Mouse (Mus musculus) yolk sac, embryonic 10.5 days (tissue): ENCODE data around the gene Psen2.

Experiments
- DNase-seq: peaks from one replicate; pipeline ENCODE4 v3.0.0-alpha.2; 2017; ENCODE audit warnings: low spot score

Gene Psen2

DNA sequence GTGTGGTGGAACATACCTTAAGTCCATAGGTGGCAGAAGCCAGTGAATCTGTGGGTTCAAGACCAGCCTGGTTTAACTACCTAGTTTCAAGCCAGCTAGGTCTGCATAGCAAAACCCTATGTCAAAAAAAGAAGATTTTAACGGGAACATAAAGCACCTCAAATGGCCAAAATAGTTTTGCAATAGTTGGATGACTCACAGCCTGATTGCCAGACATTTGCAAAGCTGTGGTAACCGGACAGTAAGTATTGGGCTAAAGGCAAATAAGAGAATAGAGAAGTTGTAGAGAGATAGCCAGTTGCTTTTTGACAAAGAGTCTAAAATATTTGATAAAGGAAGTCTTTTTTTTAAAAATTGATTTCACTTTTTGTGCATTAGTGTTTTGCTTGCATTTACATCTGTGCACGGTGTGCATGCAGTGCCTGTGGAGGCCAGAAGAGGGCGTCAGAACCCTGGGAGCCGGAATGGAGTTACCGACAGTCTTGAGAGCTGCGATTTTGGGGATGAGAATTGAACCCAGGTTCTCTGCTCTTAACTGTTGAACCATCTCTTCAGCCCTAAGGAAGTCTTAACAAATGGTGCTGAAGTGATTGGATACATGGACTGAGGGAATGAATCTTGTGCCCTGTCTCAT is at the start of gene Psen2:
Psen2 (minus strand) TSS at position 75 of the 634 bp plus-strand sequence.
- DNase-seq, result no peak

- DNase-seq, result no peak
Observed at GRCm38 (mm10) chr1:180312792-180313311, 49.6 kb upstream of the Psen2 start.

DNA sequence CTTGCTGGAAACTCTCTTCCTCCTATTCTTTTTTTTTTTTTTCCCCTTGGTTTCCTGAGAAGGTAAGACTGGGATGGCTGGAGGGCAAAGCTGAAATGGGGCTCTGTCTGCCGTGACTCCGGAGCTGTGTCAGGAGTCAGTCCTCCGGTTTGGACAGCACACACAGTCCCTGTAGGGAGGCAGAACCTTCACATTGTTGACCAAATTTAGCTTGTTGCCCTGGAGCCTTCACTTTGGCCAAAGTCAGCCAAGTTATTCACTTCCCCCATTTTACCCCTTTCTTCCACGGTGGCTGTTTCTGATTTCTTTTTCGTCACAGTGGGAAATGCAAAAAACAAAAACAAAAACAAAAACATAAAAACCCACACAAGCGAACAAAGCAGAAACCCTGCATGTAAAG is 49.0 kb upstream of the Psen2 start:
- DNase-seq, result no peak

DNA sequence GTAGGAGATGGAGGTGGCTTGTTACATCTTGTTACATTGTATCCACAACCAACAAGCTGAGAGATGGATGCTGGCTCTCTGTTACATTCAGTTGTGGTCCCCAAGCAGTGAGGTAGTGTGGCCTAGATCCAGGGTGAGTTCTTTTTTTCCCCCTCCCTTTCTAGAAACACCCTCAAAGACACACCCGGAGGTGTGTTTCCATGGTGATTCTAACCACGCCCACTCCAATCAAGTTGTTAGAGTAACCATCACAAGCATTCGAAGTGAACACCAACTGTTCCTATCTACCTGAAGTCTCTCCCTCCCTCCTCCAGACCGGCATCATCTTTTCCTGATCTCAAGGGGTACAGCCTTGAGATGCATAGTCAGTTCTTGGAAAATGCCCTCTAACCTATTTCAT is 45.7 kb upstream of the Psen2 start:
- no peak for DNase-seq

- no peak for DNase-seq
Observed at GRCm38 (mm10) chr1:180307661-180308060, 44.4 kb upstream of the Psen2 start.

DNA sequence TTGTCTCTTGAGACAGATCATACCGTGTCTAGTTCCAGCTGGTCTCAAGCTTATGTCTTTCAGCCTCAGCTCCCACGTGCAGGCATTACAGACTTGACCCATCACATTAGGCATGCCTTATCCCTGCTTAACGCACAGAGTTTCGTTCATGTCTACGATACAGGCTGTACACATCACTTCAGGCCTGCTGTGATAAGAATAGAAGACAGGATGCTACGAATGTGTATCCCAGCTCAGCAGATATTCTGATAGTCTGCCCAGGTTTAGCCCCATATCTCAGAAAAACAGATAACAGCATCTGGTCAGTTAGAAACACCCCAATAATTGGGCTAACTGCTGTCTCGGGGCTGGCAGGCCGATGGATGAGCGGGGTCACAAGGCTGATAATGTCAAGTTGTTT is 43.7 kb upstream of the Psen2 start:
- DNase-seq, result no peak

GRCm38 (mm10) chr1:180303600-180303999 is 40.4 kb upstream of the Psen2 start:
- DNase-seq, result no peak

DNA sequence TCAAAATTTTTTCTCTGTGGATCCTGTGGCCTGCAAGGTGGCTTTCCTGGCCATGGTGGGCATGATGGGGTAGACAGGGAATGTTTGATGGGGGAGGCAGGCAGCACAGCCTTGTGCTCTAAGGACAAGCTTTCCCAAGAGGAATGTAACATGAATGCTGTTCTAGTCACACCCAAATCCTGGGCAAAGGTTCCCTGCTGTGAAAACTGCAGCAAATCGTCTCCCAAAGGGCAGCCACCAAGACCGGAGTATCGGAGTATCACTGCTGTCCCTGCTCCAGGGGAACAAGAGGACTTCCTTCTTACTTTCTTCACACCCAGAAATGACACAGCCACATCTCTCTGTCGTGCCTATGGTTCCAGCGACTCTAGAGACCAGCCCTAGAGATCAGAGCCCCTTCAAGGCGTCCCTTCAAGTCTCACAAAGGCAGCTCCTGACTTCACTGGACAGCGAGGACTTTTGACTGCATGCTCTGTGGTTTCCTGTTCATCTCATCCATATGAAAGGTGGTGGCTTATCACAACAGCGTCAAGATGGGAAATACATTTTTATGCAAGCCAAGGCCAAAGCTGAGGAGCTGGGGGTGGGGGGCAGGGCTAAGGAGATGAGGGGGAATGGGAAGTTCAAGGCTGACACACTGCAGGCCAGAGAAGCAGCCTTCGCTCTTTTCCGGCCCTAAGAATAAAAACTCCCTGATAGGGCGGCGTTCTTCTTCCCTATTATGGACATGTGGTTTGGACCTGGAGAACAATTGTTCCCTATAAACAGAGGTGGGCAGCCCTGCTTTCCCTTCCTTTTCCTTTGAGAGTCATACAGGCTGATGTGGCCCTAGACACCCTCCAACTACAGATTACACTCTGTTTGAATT is 39.2 kb upstream of the Psen2 start:
- DNase-seq, result no peak

DNA sequence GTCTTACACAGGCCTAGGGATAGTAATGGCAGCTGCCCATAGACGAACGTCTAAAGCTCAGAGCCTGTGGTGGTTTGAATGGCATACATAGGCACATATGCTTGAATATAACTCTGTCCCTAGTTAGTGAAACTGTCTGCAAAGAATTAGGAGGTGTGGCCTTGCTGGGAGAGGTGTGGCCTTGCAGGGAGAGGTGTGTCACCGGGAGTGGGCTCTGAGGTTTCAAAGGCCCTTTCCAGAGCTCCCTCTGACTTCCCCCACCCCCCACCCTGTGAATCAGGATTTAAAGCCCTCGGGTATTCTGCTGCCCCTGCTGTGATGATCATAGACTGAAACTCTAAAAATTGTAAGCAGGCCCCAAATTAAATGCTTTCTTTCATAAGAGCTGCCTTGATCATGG is 37.8 kb upstream of the Psen2 start:
- DNase-seq, result no peak

GRCm38 (mm10) chr1:180300292-180300691 is 37.1 kb upstream of the Psen2 start:
- no peak for DNase-seq

GRCm38 (mm10) chr1:180299697-180300096 is 36.5 kb upstream of the Psen2 start:
- DNase-seq, result no peak

DNA sequence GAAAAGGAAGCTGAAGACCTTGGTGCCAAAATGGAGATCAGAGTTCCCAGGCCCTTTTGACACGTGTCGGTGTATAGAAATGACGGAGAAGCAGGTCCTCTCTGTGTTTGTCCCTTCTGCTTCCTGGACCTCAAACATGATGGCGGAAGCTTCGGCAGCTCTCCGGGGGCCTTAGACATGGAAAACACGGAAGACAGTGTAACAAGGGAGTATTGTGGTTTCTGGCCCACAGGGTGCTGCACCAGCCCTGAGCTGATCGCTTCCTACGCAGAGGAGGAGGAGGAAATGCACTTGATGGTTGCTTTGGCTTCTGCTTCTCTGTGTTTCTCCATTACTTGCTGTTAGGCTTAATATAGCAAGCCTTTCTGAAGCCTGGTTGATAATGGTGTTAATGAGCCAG is 32.9 kb upstream of the Psen2 start:
- no peak for DNase-seq

DNA sequence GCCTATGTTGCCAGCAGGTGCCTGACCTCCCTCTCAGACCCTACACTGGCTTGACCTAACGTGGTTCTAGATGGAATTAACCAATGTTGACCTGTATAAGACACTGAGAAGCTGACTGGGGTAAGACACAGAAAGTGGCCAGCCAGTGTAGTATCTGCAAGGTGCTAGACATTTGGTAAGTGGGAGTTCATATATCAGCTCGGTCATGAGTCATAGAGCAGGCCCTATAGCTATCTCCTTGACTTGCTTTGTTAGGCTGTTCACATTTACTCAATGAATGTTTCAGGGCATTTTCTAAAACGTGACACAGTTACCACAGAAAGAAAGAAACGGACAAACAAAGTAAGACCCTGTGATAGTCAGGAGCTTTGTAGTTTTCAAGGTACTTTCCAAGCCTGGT is 27.1 kb upstream of the Psen2 start:
- DNase-seq, result no peak

GRCm38 (mm10) chr1:180289788-180290187 is 26.6 kb upstream of the Psen2 start:
- no peak for DNase-seq

DNA sequence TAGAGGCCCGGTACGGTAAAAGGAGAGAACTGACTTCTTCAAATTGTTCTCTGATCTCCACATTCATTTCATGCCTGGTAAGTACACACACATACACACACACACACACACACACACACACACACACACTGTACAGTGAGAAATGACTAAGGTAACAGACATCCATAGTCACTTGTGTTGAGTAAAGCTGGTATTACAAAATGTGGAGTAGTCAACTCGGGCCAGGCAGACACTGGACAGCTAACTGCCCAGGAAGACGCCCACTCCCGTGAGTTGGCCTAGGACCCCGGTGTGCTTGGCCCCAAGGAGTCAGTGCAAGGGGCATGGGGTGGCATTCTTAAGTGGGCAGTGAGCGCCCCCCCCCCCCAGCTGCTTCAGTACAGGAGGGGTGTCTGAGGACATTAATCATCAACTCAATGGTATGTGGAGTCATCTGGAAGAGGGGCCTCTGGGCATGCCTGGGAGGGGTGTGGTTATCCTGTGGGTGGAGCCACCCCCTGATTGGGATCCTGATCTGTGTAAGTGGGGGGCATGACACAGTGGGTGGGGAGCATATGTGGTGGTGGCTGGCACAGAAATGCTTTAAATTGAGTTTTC is 25.7 kb upstream of the Psen2 start:
- no peak for DNase-seq

- no peak for DNase-seq
Observed at GRCm38 (mm10) chr1:180288227-180288626, 25.0 kb upstream of the Psen2 start.

GRCm38 (mm10) chr1:180286081-180286831 is 23.0 kb upstream of the Psen2 start:
- no peak for DNase-seq

GRCm38 (mm10) chr1:180283813-180284768 is 20.9 kb upstream of the Psen2 start:
- peak; percentile 38 for DNase-seq

- no peak for DNase-seq
Observed at GRCm38 (mm10) chr1:180282581-180282980, 19.3 kb upstream of the Psen2 start.

DNA sequence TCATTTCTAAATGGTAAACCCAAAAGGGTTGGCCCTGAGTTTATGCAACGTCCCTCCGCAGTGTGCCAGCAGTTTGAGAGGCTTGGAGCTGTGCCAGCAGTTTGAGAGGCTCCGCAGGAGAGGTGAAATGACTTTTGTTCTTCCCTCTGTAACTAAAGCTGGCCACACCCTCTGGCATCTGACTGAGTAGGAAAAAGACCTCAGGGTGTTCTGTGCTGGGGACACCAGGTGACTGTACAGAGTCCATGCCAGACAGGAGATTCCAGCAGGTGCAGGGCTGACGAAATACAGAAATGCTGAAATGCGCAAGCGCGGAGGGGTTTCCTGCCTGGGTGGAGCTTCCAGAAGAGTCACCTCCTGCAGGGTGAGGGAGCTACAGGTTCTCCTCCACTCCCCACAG is 16.4 kb upstream of the Psen2 start:
- DNase-seq, result peak; percentile 89

- DNase-seq, result no peak
Observed at GRCm38 (mm10) chr1:180277563-180277962, 14.3 kb upstream of the Psen2 start.
